Mouse (Mus musculus) limb, embryonic 14.5 days (tissue): ENCODE results near the gene Syne1. TPM values are rescaled to one million over a fixed set of nuclear protein-coding genes. Genes with fewer than 3 reads are reported as not detected.

Experiments
- ATAC-seq: fragments of 200-750 bp; cut with Nextera tagmentation; 2 replicates; pipeline ENCODE4 v1.8.0; 2017; ENCODE audit warnings: low read depth, moderate number of reproducible peaks, moderate TSS enrichment; ENCODE audit not compliant: low FRiP score
- DNase-seq: peaks from one replicate; pipeline ENCODE4 v3.0.0-alpha.2; 2015; ENCODE audit warnings: low spot score
- H3K27ac ChIP-seq: fragments of 300-500 bp; sonication (generic); replicated peaks from 2 replicates; pipeline ENCODE4 v1.5.1; 2014; ENCODE audit warnings: low read depth, mild to moderate bottlenecking, low read length, moderate library complexity, mixed read lengths
- H3K27me3 ChIP-seq: fragments of 300-500 bp; sonication (generic); 2 replicates; pipeline ENCODE4 v1.6.1; 2014; ENCODE audit warnings: low read length, mixed read lengths; ENCODE audit not compliant: control insufficient read depth, insufficient read depth
- H3K36me3 ChIP-seq: fragments of 300-500 bp; sonication (generic); 2 replicates; pipeline ENCODE4 v1.6.1; 2014; ENCODE audit warnings: mild to moderate bottlenecking, low read length, moderate library complexity, mixed read lengths; ENCODE audit not compliant: control insufficient read depth, insufficient read depth
- H3K4me1 ChIP-seq: fragments of 300-500 bp; sonication (generic); 2 replicates; pipeline ENCODE4 v1.6.1; 2014; ENCODE audit warnings: antibody characterized with exemption, low read length, mixed read lengths; ENCODE audit not compliant: control insufficient read depth, insufficient read depth
- H3K4me2 ChIP-seq: fragments of 300-500 bp; sonication (generic); replicated peaks from 2 replicates; pipeline ENCODE4 v1.6.1; 2014; ENCODE audit warnings: low read depth, mild to moderate bottlenecking, low read length, moderate library complexity; ENCODE audit not compliant: severe bottlenecking
- H3K4me3 ChIP-seq: fragments of 300-500 bp; sonication (generic); replicated peaks from 2 replicates; pipeline ENCODE4 v1.5.1; 2014; ENCODE audit warnings: low read length
- H3K9ac ChIP-seq: fragments of 300-500 bp; sonication (generic); 2 replicates; pipeline ENCODE4 v1.6.1; 2014; ENCODE audit warnings: mild to moderate bottlenecking, low read depth, low read length, moderate library complexity; ENCODE audit not compliant: severe bottlenecking
- H3K9me3 ChIP-seq: fragments of 300-500 bp; sonication (generic); 2 replicates; pipeline ENCODE4 v1.6.1; 2016; ENCODE audit warnings: low read length; ENCODE audit not compliant: control insufficient read depth
- POLR2A ChIP-seq: fragments of 200-500 bp; IDR thresholded peaks from 2 replicates; pipeline ENCODE4 v1.8.0; 2012; ENCODE audit warnings: inconsistent platforms, mild to moderate bottlenecking, moderate library complexity, borderline replicate concordance; ENCODE audit not compliant: insufficient read depth, insufficient read length; ENCODE audit errors: extremely low read depth
- WGBS: fragments of 180-500 bp; shearing (Covaris S2); extraction: QIAGEN DNeasy Blood & Tissue Kit; methylation state at CpG from one replicate; pipeline ENCODE4 v1.1.7; 2014; 5-methylcytosine and 5-hydroxymethylcytosine counted together
- polyA plus RNA-seq, 2 experiments: library from polyadenylated mRNA; depleted of rRNA in 1 of 2; stranded (reverse) in 1 of 2; unstranded in 1 of 2; fragments of >200 nt; fragmentation: Nextera tagmentation in 1 of 2; extraction: Ambion mirVana in 1 of 2; gene quantifications; 2 replicates each; pipeline versions ENCODE4 v1.2.1 to v1.2.3; 2012 to 2014

Syne1 gene
- polyA plus RNA-seq, 2 experiments = 11.0 to 11.3 TPM

- no peak for TF ChIP-seq POLR2A
Measured at GRCm38 (mm10) chr10:5270641-5271040, 280.6 kb downstream of the Syne1 start.

DNA sequence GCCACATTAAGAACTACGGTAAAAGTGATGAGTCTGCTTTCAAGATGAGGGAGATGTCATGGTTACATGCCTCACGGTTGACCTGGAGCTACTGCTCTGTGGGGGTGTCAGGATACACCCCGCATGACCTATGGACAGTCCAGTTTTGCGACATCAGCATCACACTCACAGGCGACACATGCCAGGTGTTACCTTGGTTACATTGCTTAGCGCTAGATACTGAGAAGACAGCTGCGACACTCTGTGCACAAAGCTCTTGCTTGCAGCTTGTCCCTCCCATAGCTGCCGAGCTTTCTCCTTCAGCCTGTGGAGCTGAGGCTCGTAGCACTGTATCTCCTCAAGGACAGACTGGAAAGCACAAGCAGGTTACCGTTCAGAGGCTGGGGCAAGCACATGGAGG lies 286.9 kb downstream of the Syne1 start:
- Histone ChIP-seq H3K9me3 (no peaks in the 10 kb centered on the region), H3K4me3 (no peak overlapping the region), H3K4me2 (no peak overlapping the region), H3K4me1 (no peaks in the 10 kb centered on the region), H3K36me3 (peaks cover 8% of the 10 kb centered on the region), H3K9ac (no peak overlapping the region), H3K27me3 (no peaks in the 10 kb centered on the region), H3K27ac (no peak overlapping the region)
- TF ChIP-seq POLR2A = no peak
- ATAC-seq = no peak
- WGBS = 71% methylated on average over 10 of the region's 10 CpGs
- DNase-seq = no peak

More at GRCm38 (mm10) chr10:5270641-5271040, 280.6 kb downstream of the Syne1 start:
- Histone ChIP-seq H3K4me3 (no peak overlapping the region), H3K27ac (no peak overlapping the region), H3K9me3 (no peaks in the 10 kb centered on the region), H3K27me3 (no peaks in the 10 kb centered on the region), H3K4me1 (no peaks in the 10 kb centered on the region), H3K9ac (no peak overlapping the region), H3K36me3 (no peaks in the 10 kb centered on the region), H3K4me2 (no peak overlapping the region)
- ATAC-seq (no peak), DNase-seq (no peak)
- 91% methylated on average over 2 of the region's 2 CpGs for WGBS

- no peak for TF ChIP-seq POLR2A
- Histone ChIP-seq H3K4me2 (no peak overlapping the region), H3K27me3 (no peaks in the 10 kb centered on the region), H3K9ac (no peak overlapping the region), H3K27ac (no peak overlapping the region), H3K9me3 (peaks cover 2% of the 10 kb centered on the region; the same call in 1 of the 2 replicates), H3K4me3 (no peak overlapping the region), H3K4me1 (no peaks in the 10 kb centered on the region), H3K36me3 (peaks cover 25% of the 10 kb centered on the region)
- no peak for DNase-seq
- WGBS = 57% methylated on average over 8 of the region's 8 CpGs
- no peak for ATAC-seq
Measured at GRCm38 (mm10) chr10:5262636-5263035, 288.6 kb downstream of the Syne1 start.

DNA sequence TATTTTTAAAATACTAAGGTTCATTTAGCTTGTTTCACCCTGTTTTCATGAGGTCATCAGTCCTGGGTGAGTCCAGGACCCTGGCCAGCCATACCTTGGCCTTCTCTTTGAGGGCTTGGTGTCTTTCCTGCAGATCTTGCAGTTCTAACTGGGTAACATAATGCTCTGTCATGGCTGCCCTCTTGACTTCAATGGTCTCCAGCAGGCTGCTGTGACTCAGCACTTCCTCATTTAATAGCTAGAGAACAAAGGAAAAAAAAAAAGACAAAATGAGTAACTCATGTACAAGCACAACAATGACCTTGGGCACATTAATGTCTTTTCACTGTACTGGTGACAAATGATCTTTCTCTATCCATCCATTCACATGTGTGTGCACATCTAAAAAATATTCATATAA lies 294.6 kb downstream of the Syne1 start:
- no peak for DNase-seq
- H3K27ac ChIP-seq = no peak overlapping the region
- no peak overlapping the region for H3K9ac ChIP-seq
- H3K4me3 ChIP-seq = no peak overlapping the region
- ATAC-seq = no peak
- H3K4me2 ChIP-seq = no peak overlapping the region
- peaks cover 4% of the 10 kb centered on the region; the same call in 1 of the 2 replicates for H3K9me3 ChIP-seq
- TF ChIP-seq POLR2A = no peak
- no peaks in the 10 kb centered on the region for H3K4me1 ChIP-seq
- H3K27me3 ChIP-seq = no peaks in the 10 kb centered on the region
- H3K36me3 ChIP-seq = peaks cover 32% of the 10 kb centered on the region

DNA sequence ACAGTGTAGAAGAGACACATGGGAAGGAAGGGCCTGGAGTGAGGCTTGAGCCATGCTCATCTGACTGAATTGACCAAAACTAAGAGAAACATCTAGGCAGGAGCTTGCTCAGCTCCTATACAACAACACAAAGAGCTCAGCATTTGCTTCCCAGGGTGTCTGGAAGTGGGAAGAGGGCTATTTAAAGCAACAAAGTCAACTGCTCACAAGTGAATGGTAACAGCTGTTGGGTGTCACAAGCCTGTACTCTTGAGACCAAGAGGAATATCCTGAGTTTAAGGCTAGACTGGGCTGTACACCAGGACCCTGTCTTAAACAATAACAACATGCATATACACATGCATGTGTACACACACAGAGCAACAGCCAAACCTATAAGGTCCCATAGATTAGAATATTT lies 297.5 kb downstream of the Syne1 start:
- no peak overlapping the region for H3K4me3 ChIP-seq
- H3K4me1 ChIP-seq = no peaks in the 10 kb centered on the region
- H3K9ac ChIP-seq = no peak overlapping the region
- peaks cover 23% of the 10 kb centered on the region for H3K36me3 ChIP-seq
- peaks cover 4% of the 10 kb centered on the region; the same call in 1 of the 2 replicates for H3K9me3 ChIP-seq
- H3K27me3 ChIP-seq = no peaks in the 10 kb centered on the region
- no peak for DNase-seq
- H3K27ac ChIP-seq = no peak overlapping the region
- H3K4me2 ChIP-seq = no peak overlapping the region
- no peak for TF ChIP-seq POLR2A
- ATAC-seq = no peak

- no peak for TF ChIP-seq POLR2A
- H3K36me3 ChIP-seq = peaks cover 16% of the 10 kb centered on the region
- no peak overlapping the region for H3K4me2 ChIP-seq
- no peak overlapping the region for H3K4me3 ChIP-seq
- no peaks in the 10 kb centered on the region for H3K27me3 ChIP-seq
- WGBS = 54% methylated on average over 10 of the region's 10 CpGs
- H3K4me1 ChIP-seq = no peaks in the 10 kb centered on the region
- no peaks in the 10 kb centered on the region for H3K9me3 ChIP-seq
- H3K9ac ChIP-seq = no peak overlapping the region
- ATAC-seq (no peak), DNase-seq (no peak)
- no peak overlapping the region for H3K27ac ChIP-seq
Measured at GRCm38 (mm10) chr10:5250702-5251101, 300.6 kb downstream of the Syne1 start.
